Mouse (Mus musculus) midbrain, embryonic 14.5 days (tissue): ENCODE data around the gene Pcbp3. TPM values are rescaled to one million over a fixed set of nuclear protein-coding genes. Genes with fewer than 3 reads are reported as not detected.

Experiments used
- ATAC-seq: fragments of 200-750 bp; cut with Nextera tagmentation; 2 replicates; pipeline ENCODE4 v1.8.0; 2017; ENCODE audit warnings: moderate number of reproducible peaks, moderate library complexity; ENCODE audit not compliant: low FRiP score, low TSS enrichment
- DNase-seq: peaks from one replicate; pipeline ENCODE4 v3.0.0-alpha.2; 2015
- H3K27ac ChIP-seq: fragments of 300-500 bp; sonication (generic); replicated peaks from 2 replicates; pipeline ENCODE4 v1.5.1; 2014; ENCODE audit warnings: mild to moderate bottlenecking, low read depth, low read length, moderate library complexity
- H3K27me3 ChIP-seq: fragments of 300-500 bp; sonication (generic); 2 replicates; pipeline ENCODE4 v1.6.1; 2014; ENCODE audit warnings: low read length, control low read depth, mixed read lengths; ENCODE audit not compliant: control insufficient read depth, insufficient read depth
- H3K36me3 ChIP-seq: fragments of 300-500 bp; sonication (generic); 2 replicates; pipeline ENCODE4 v1.6.1; 2014; ENCODE audit warnings: low read length, control low read depth; ENCODE audit not compliant: control insufficient read depth, insufficient read depth
- H3K4me1 ChIP-seq: fragments of 300-500 bp; sonication (generic); 2 replicates; pipeline ENCODE4 v1.6.1; 2014; ENCODE audit warnings: mild to moderate bottlenecking, antibody characterized with exemption, low read length, control low read depth; ENCODE audit not compliant: control insufficient read depth, insufficient read depth
- H3K4me2 ChIP-seq: fragments of 300-500 bp; sonication (generic); 2 replicates; pipeline ENCODE4 v1.6.1; 2014; ENCODE audit warnings: mild to moderate bottlenecking, low read length, moderate library complexity
- H3K4me3 ChIP-seq: fragments of 300-500 bp; sonication (generic); replicated peaks from 2 replicates; pipeline ENCODE4 v1.5.1; 2014; ENCODE audit warnings: low read depth, low read length
- H3K9ac ChIP-seq: fragments of 300-500 bp; sonication (generic); replicated peaks from 2 replicates; pipeline ENCODE4 v1.6.1; 2014; ENCODE audit warnings: mild to moderate bottlenecking, low read length, moderate library complexity
- H3K9me3 ChIP-seq: fragments of 300-500 bp; sonication (generic); 2 replicates; pipeline ENCODE4 v1.6.1; 2016; ENCODE audit warnings: low read length, control low read depth, mixed read lengths; ENCODE audit not compliant: control insufficient read depth
- WGBS: fragments of 180-500 bp; shearing (Covaris S2); extraction: QIAGEN DNeasy Blood & Tissue Kit; methylation state at CpG from one replicate; pipeline ENCODE4 v1.1.7; 2014; 5-methylcytosine and 5-hydroxymethylcytosine counted together
- polyA plus RNA-seq: library from polyadenylated mRNA; unstranded; fragments of >200 nt; fragmentation: Nextera tagmentation; extraction: Ambion mirVana; gene quantifications from 2 replicates; pipeline ENCODE4 v1.2.1, GENCODE M21; 2014

Gene Pcbp3
- polyA plus RNA-seq, 1 experiment from 2014 or later = 37.3 TPM

GRCm38 (mm10) chr10:76905935-76906341, 55.7 kb downstream of the Pcbp3 start:
- Histone ChIP-seq H3K27ac (no peak overlapping the region), H3K4me2 (no peak overlapping the region)

GRCm38 (mm10) chr10:76903694-76904093, 58.0 kb downstream of the Pcbp3 start:
- no peak overlapping the region for H3K4me2 ChIP-seq
- H3K9me3 ChIP-seq = no peaks in the 10 kb centered on the region
- no peak overlapping the region; the same call in 1 of the 2 replicates for H3K27ac ChIP-seq
- no peak overlapping the region for H3K9ac ChIP-seq
- no peaks in the 10 kb centered on the region for H3K36me3 ChIP-seq
- no peaks in the 10 kb centered on the region for H3K27me3 ChIP-seq
- ATAC-seq = no peak
- H3K4me1 ChIP-seq = peaks cover 10% of the 10 kb centered on the region; the same call in 1 of the 2 replicates
- no peak overlapping the region for H3K4me3 ChIP-seq
- DNase-seq = peak; percentile 3
- WGBS = 75% methylated on average over 3 of the region's 3 CpGs

More at GRCm38 (mm10) chr10:76905935-76906341, 55.7 kb downstream of the Pcbp3 start:
- Histone ChIP-seq H3K4me3 (no peak overlapping the region), H3K9me3 (no peaks in the 10 kb centered on the region), H3K9ac (no peak overlapping the region), H3K36me3 (no peaks in the 10 kb centered on the region), H3K27me3 (no peaks in the 10 kb centered on the region), H3K4me1 (peaks cover 10% of the 10 kb centered on the region; the same call in 1 of the 2 replicates)
- no peak for ATAC-seq
- WGBS = 86% methylated on average over 14 of the region's 14 CpGs
- DNase-seq = no peak

- Histone ChIP-seq H3K4me3 (no peak overlapping the region), H3K27ac (no peak overlapping the region; the same call in 1 of the 2 replicates)
- ATAC-seq = no peak
Measured at GRCm38 (mm10) chr10:76903099-76903498, 58.6 kb downstream of the Pcbp3 start.

GRCm38 (mm10) chr10:76902588-76902987, 59.1 kb downstream of the Pcbp3 start:
- ATAC-seq = peak; percentile 74
- Histone ChIP-seq H3K9ac (no peak overlapping the region), H3K27me3 (no peaks in the 10 kb centered on the region), H3K27ac (peak overlapping the region; percentile 71), H3K36me3 (no peaks in the 10 kb centered on the region), H3K4me3 (no peak overlapping the region), H3K4me2 (0 out of 2 replicates have a peak overlapping the region, but pooled peaks have one; percentile 9), H3K9me3 (no peaks in the 10 kb centered on the region), H3K4me1 (peaks cover 10% of the 10 kb centered on the region; the same call in 1 of the 2 replicates)
- DNase-seq = peak; percentile 72
- WGBS = 11% methylated on average over 6 of the region's 6 CpGs

More at GRCm38 (mm10) chr10:76903099-76903498, 58.6 kb downstream of the Pcbp3 start:
- H3K4me2 ChIP-seq = no peak overlapping the region
- H3K9me3 ChIP-seq = no peaks in the 10 kb centered on the region
- no peak for DNase-seq
- peaks cover 10% of the 10 kb centered on the region; the same call in 1 of the 2 replicates for H3K4me1 ChIP-seq
- H3K9ac ChIP-seq = 0 out of 2 replicates have a peak overlapping the region, but pooled peaks have one; percentile 9
- WGBS = 77% methylated on average over 3 of the region's 3 CpGs
- H3K36me3 ChIP-seq = no peaks in the 10 kb centered on the region
- H3K27me3 ChIP-seq = no peaks in the 10 kb centered on the region

GRCm38 (mm10) chr10:76898428-76898827, 63.3 kb downstream of the Pcbp3 start:
- WGBS = 92% methylated on average over 4 of the region's 4 CpGs
- H3K27me3 ChIP-seq = no peaks in the 10 kb centered on the region
- H3K27ac ChIP-seq = no peak overlapping the region
- DNase-seq (no peak), ATAC-seq (no peak)
- peaks cover 10% of the 10 kb centered on the region; the same call in 1 of the 2 replicates for H3K4me1 ChIP-seq
- H3K4me3 ChIP-seq = no peak overlapping the region
- H3K9ac ChIP-seq = no peak overlapping the region
- 0 out of 2 replicates have a peak, but pooled peaks cover 3% of the 10 kb centered on the region for H3K9me3 ChIP-seq
- H3K4me2 ChIP-seq = no peak overlapping the region
- no peaks in the 10 kb centered on the region for H3K36me3 ChIP-seq

- 0 out of 2 replicates have a peak, but pooled peaks cover 3% of the 10 kb centered on the region for H3K9me3 ChIP-seq
- no peaks in the 10 kb centered on the region for H3K27me3 ChIP-seq
- H3K9ac ChIP-seq = no peak overlapping the region
- no peaks in the 10 kb centered on the region for H3K4me1 ChIP-seq
- no peak for ATAC-seq
- DNase-seq = no peak
- H3K27ac ChIP-seq = no peak overlapping the region
- no peaks in the 10 kb centered on the region for H3K36me3 ChIP-seq
- H3K4me2 ChIP-seq = no peak overlapping the region
- 96% methylated on average over 2 of the region's 2 CpGs for WGBS
- no peak overlapping the region for H3K4me3 ChIP-seq
Measured at GRCm38 (mm10) chr10:76891456-76891855, 70.2 kb downstream of the Pcbp3 start.

GRCm38 (mm10) chr10:76883442-76884244, 78.0 kb downstream of the Pcbp3 start:
- DNase-seq = peak; percentile 8
- H3K4me1 ChIP-seq = peaks cover 16% of the 10 kb centered on the region
- no peaks in the 10 kb centered on the region for H3K36me3 ChIP-seq
- H3K27me3 ChIP-seq = no peaks in the 10 kb centered on the region
- H3K4me3 ChIP-seq = no peak overlapping the region
- no peak overlapping the region for H3K27ac ChIP-seq
- H3K4me2 ChIP-seq = no peak overlapping the region
- no peaks in the 10 kb centered on the region for H3K9me3 ChIP-seq
- H3K9ac ChIP-seq = no peak overlapping the region
- 81% methylated on average over 3 of the region's 3 CpGs for WGBS
- ATAC-seq = no peak

- 67% methylated on average over 17 of the region's 17 CpGs for WGBS
- ATAC-seq = no peak
- no peak overlapping the region for H3K4me2 ChIP-seq
- H3K4me3 ChIP-seq = no peak overlapping the region
- DNase-seq = peak; percentile 40
- H3K9ac ChIP-seq = peak overlapping the region; percentile 26; the same call in 1 of the 2 replicates
- peaks cover 16% of the 10 kb centered on the region for H3K4me1 ChIP-seq
- peak overlapping the region; percentile 49; the same call in 1 of the 2 replicates for H3K27ac ChIP-seq
- H3K27me3 ChIP-seq = no peaks in the 10 kb centered on the region
- H3K9me3 ChIP-seq = no peaks in the 10 kb centered on the region
- no peaks in the 10 kb centered on the region for H3K36me3 ChIP-seq
Measured at GRCm38 (mm10) chr10:76882644-76883441, 78.8 kb downstream of the Pcbp3 start.
